Mouse (Mus musculus): ENCODE measurements at regions not wholly inside any gene's neighbourhood (a gene's known extent, or its start where the extent isn't known, plus 50 kb on each side); places are given as distances from the start of the nearest gene placed in this dataset.

DNA sequence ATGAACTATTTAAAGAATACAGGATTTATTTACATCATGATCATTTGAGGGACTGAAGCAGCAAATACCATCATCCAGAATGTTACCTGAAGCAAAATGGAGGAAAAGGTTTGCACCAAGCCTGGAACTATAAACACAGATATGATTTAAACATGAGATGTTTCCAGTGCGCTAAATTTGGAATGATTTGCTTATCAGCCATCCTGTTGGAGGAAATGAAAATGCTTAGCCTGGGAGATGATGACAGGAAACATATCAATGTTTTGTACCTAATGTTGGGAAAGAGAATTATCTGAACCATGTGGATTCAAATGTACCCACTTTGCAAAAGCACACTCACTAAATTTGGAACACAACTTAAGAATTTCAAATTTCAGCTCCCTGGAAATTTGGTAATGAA lies 149.3 kb downstream of the Adgra3 start:
- no peak for ATAC-seq (replicated peaks)
- no peaks in the 10 kb centered on the region for H3K27me3 ChIP-seq (replicated peaks)
- H3K9me3 ChIP-seq = no peaks in the 10 kb centered on the region
- no peak overlapping the region for H3K27ac ChIP-seq
- H3K4me1 ChIP-seq = no peaks in the 10 kb centered on the region
- no peak overlapping the region for H3K9ac ChIP-seq
- no peak overlapping the region for H3K4me2 ChIP-seq
- no peak overlapping the region for H3K4me3 ChIP-seq
- no peaks in the 10 kb centered on the region for H3K36me3 ChIP-seq (replicated peaks)
- WGBS = 86% methylated on average over 1 of the region's 1 CpGs

DNA sequence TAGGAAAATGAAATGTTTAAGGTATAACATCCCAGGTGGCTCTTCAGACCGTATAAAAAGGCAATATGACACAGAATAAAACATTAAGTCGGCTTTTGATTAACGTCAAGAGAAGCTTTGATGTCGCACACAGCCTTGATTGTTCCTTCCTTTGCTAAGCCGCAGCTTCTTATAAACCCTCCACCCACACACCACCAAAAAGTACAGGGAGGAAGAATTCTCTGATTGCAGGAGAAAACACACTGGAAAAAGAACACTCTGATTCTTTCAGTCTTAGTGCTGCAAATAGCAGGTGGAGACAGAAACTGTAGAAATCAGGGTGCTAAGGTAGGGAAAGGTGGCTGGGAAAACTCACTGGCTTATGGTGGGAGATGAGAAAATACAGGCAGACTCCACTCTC lies 162.7 kb downstream of the Adgra3 start:
- H3K9me3 ChIP-seq = no peaks in the 10 kb centered on the region
- no peaks in the 10 kb centered on the region for H3K27me3 ChIP-seq (replicated peaks)
- no peaks in the 10 kb centered on the region for H3K4me1 ChIP-seq
- H3K36me3 ChIP-seq (replicated peaks) = no peaks in the 10 kb centered on the region
- no peak overlapping the region for H3K27ac ChIP-seq
- H3K4me3 ChIP-seq = no peak overlapping the region
- H3K4me2 ChIP-seq = no peak overlapping the region
- ATAC-seq (replicated peaks) = 0 out of 2 replicates have a peak, but pooled peaks have one; percentile 39
- H3K9ac ChIP-seq = no peak overlapping the region
- WGBS = 78% methylated on average over 5 of the region's 5 CpGs

- no peak overlapping the region for H3K27ac ChIP-seq
- H3K27me3 ChIP-seq (replicated peaks) = no peaks in the 10 kb centered on the region; the same call in 1 of the 2 replicates
- 20% methylated on average over 2 of the region's 2 CpGs for WGBS
- H3K36me3 ChIP-seq (replicated peaks) = no peaks in the 10 kb centered on the region
- H3K4me1 ChIP-seq = no peaks in the 10 kb centered on the region
- H3K9ac ChIP-seq = no peak overlapping the region
- H3K4me2 ChIP-seq = no peak overlapping the region
- no peaks in the 10 kb centered on the region for H3K9me3 ChIP-seq
- no peak overlapping the region for H3K4me3 ChIP-seq
- ATAC-seq (replicated peaks) = no peak
Measured at GRCm38 (mm10) chr5:49880383-49880782, 178.4 kb downstream of the Adgra3 start.

DNA sequence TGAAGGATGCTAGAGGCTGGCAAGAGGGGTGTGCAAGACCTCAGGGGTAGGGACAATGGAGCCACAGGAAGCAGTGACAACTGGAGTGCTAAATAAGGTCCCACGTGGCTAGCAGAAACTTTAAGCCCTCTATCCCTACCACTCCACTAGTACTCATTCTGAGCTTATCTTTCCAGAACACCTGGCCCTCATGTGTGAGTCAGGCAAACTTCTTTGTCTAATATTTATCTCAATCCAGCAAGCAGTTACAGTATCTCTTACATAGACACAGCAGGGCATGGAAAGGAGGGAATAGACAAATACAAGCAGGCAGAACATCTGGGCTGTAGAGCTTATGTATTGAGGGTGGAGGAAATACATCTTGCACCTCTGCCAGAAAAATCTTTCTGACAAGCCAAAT lies 182.6 kb downstream of the Adgra3 start:
- ATAC-seq (replicated peaks) = peak; percentile 74

GRCm38 (mm10) chr5:49857202-49857601 lies 201.6 kb downstream of the Adgra3 start:
- no peak overlapping the region for H3K9ac ChIP-seq
- ATAC-seq (replicated peaks) = no peak
- WGBS = 53% methylated on average over 1 of the region's 1 CpGs
- H3K27ac ChIP-seq = no peak overlapping the region
- no peak overlapping the region for H3K4me2 ChIP-seq
- H3K9me3 ChIP-seq = no peaks in the 10 kb centered on the region
- no peaks in the 10 kb centered on the region for H3K36me3 ChIP-seq (replicated peaks)
- H3K4me3 ChIP-seq = no peak overlapping the region
- H3K27me3 ChIP-seq (replicated peaks) = no peaks in the 10 kb centered on the region
- no peaks in the 10 kb centered on the region for H3K4me1 ChIP-seq

More for the DNA sequence above, 182.6 kb downstream of the Adgra3 start:
- Histone ChIP-seq H3K36me3 (replicated peaks) (no peaks in the 10 kb centered on the region), H3K4me3 (no peak overlapping the region), H3K9ac (no peak overlapping the region), H3K27ac (no peak overlapping the region), H3K4me2 (no peak overlapping the region), H3K4me1 (no peaks in the 10 kb centered on the region), H3K9me3 (no peaks in the 10 kb centered on the region), H3K27me3 (replicated peaks) (no peaks in the 10 kb centered on the region; the same call in 1 of the 2 replicates)
- 6% methylated on average over 1 of the region's 1 CpGs for WGBS

DNA sequence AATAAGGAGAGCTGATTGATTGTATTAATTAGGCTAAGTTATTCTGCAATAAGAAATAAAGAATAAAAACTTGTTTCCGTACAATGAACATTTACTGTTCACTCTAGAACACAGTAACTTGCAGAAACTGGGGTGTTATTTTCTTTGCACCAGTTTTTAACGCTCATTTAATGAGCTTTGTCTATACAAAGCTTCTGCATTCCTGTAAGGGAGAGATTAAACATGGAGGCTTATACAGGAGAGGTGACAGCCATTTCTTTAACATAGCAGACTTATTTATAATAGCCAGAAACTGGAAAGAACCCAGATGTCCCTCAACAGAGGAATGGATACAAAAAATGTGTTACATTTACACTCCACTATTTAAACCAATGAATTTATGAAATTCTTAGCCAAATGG lies 202.8 kb downstream of the Adgra3 start:
- H3K9me3 ChIP-seq = no peaks in the 10 kb centered on the region
- WGBS = 92% methylated on average over 2 of the region's 2 CpGs
- H3K4me2 ChIP-seq = no peak overlapping the region
- ATAC-seq (replicated peaks) = no peak
- no peak overlapping the region for H3K4me3 ChIP-seq
- no peaks in the 10 kb centered on the region for H3K4me1 ChIP-seq
- H3K27me3 ChIP-seq (replicated peaks) = no peaks in the 10 kb centered on the region
- no peaks in the 10 kb centered on the region for H3K36me3 ChIP-seq (replicated peaks)
- no peak overlapping the region for H3K9ac ChIP-seq
- H3K27ac ChIP-seq = no peak overlapping the region

DNA sequence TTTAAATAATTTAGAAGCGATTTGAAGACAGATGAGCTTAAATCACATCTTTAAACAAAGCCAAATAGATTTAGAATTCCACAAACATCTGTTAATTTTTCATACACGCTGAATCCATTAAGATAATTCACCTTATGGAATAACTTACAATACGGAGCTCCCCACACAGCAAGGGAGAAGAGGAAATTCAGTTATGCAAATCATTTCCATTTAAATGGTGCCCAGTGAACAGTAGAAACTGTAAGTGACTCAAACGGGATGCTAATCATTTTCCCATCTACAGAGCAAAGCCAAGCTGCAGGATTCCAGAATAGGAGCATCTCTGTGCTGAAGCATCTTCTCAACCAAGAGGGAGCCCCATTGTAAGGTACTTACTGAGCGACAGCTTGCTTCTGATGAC lies 210.1 kb downstream of the Adgra3 start:
- ATAC-seq (replicated peaks) = no peak; the same call in 1 of the 2 replicates
- no peaks in the 10 kb centered on the region for H3K9me3 ChIP-seq
- no peaks in the 10 kb centered on the region for H3K27me3 ChIP-seq (replicated peaks)
- no peaks in the 10 kb centered on the region for H3K36me3 ChIP-seq (replicated peaks)
- H3K4me3 ChIP-seq = no peak overlapping the region
- no peak overlapping the region for H3K9ac ChIP-seq
- no peaks in the 10 kb centered on the region for H3K4me1 ChIP-seq
- 52% methylated on average over 5 of the region's 5 CpGs for WGBS
- H3K4me2 ChIP-seq = no peak overlapping the region
- no peak overlapping the region for H3K27ac ChIP-seq

- no peaks in the 10 kb centered on the region for H3K27me3 ChIP-seq (replicated peaks)
- no peaks in the 10 kb centered on the region for H3K36me3 ChIP-seq (replicated peaks)
- no peak overlapping the region for H3K4me2 ChIP-seq
- no peak overlapping the region for H3K4me3 ChIP-seq
- ATAC-seq (replicated peaks) = no peak
- H3K4me1 ChIP-seq = no peaks in the 10 kb centered on the region
- H3K9ac ChIP-seq = no peak overlapping the region
- H3K9me3 ChIP-seq = no peaks in the 10 kb centered on the region
- no peak overlapping the region for H3K27ac ChIP-seq
Measured at GRCm38 (mm10) chr5:49848174-49848573, 210.6 kb downstream of the Adgra3 start.

- WGBS = 80% methylated on average over 5 of the region's 5 CpGs
- Histone ChIP-seq H3K9me3 (no peaks in the 10 kb centered on the region), H3K27ac (no peak overlapping the region), H3K36me3 (replicated peaks) (no peaks in the 10 kb centered on the region), H3K27me3 (replicated peaks) (no peaks in the 10 kb centered on the region), H3K4me2 (no peak overlapping the region), H3K4me3 (no peak overlapping the region), H3K9ac (no peak overlapping the region), H3K4me1 (no peaks in the 10 kb centered on the region)
- ATAC-seq (replicated peaks) = no peak
Measured at GRCm38 (mm10) chr5:49818832-49819231, 240.0 kb downstream of the Adgra3 start.

DNA sequence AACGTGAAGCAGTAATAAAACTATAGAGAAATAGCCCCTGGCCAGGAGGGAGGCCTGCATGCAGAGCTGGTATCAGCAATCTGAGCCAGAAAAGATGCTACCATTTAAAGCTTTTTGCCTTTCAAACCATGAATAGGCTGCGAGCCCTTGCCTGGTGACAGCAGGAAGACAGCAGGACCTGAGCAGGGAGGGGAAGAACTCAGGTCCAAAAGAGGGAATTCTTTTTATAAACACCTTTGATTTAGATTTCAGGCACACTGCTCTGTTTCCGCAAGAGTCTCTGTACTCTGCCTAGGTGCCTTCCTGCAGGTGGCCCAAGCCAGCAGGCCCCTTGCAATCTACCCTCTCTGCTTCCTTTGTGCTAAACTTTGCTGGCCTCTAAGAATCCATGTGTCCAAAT lies 242.1 kb downstream of the Adgra3 start:
- H3K4me1 ChIP-seq = no peaks in the 10 kb centered on the region
- H3K4me2 ChIP-seq = no peak overlapping the region
- no peak overlapping the region for H3K9ac ChIP-seq
- no peaks in the 10 kb centered on the region for H3K27me3 ChIP-seq (replicated peaks)
- H3K9me3 ChIP-seq = no peaks in the 10 kb centered on the region
- ATAC-seq (replicated peaks) = no peak
- H3K27ac ChIP-seq = no peak overlapping the region
- H3K4me3 ChIP-seq = no peak overlapping the region
- 83% methylated on average over 3 of the region's 3 CpGs for WGBS
- H3K36me3 ChIP-seq (replicated peaks) = no peaks in the 10 kb centered on the region

DNA sequence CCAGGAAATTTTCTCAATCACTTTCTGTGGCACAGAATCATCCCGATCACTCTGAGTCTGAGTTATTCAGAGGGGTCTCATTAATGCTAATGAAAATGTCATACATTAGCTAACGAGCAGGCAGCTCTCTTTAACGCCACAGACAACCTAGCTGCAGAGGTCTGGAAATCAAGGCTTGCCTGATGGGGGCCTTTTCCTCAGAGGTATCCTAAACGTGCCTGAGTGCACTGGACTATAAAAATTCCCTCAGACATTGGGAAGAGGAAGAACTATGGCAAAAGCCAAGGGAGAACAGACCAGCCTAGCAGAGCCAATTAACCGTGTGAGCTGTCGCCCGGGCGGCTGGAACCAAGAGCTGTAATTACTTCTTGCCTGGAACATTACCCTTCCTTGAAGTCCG lies 245.5 kb downstream of the Adgra3 start:
- no peak overlapping the region for H3K4me3 ChIP-seq
- H3K9ac ChIP-seq = no peak overlapping the region
- no peak overlapping the region for H3K4me2 ChIP-seq
- no peak overlapping the region for H3K27ac ChIP-seq
- 51% methylated on average over 9 of the region's 9 CpGs for WGBS
- no peaks in the 10 kb centered on the region for H3K9me3 ChIP-seq
- H3K27me3 ChIP-seq (replicated peaks) = no peaks in the 10 kb centered on the region
- ATAC-seq (replicated peaks) = no peak
- H3K36me3 ChIP-seq (replicated peaks) = no peaks in the 10 kb centered on the region
- H3K4me1 ChIP-seq = no peaks in the 10 kb centered on the region

- 87% methylated on average over 11 of the region's 11 CpGs for WGBS
- no peak for ATAC-seq (replicated peaks)
Measured at GRCm38 (mm10) chr5:49788494-49789160, 263.9 kb upstream of the Kcnip4 start.

DNA sequence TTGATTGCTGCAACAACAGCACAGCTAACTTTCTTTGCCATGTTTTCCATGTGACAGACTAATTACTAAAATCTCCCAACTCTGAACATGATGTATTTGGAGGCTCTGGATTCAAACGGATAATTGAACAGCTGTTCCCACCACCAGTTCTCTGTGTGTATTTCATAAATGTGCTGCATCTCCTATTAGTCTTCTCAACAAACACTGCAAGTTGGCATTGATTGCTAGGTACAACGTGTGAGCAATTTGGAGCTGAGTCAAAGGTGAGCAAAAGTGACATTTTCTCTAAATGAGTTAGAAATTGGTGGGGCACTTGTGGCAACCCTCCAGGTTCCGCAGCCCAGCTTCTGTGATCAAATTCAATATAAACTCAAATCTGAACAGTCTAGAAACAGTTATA lies 259.0 kb upstream of the Kcnip4 start:
- no peaks in the 10 kb centered on the region for H3K27me3 ChIP-seq (replicated peaks)
- H3K4me2 ChIP-seq = no peak overlapping the region
- no peak overlapping the region for H3K4me3 ChIP-seq
- H3K9me3 ChIP-seq = no peaks in the 10 kb centered on the region
- WGBS = 75% methylated on average over 3 of the region's 3 CpGs
- no peak overlapping the region for H3K9ac ChIP-seq
- no peaks in the 10 kb centered on the region for H3K4me1 ChIP-seq
- ATAC-seq (replicated peaks) = no peak
- no peak overlapping the region for H3K27ac ChIP-seq
- no peaks in the 10 kb centered on the region for H3K36me3 ChIP-seq (replicated peaks)

More at GRCm38 (mm10) chr5:49788494-49789160, 263.9 kb upstream of the Kcnip4 start:
- H3K27ac ChIP-seq = no peak overlapping the region
- no peaks in the 10 kb centered on the region for H3K36me3 ChIP-seq (replicated peaks)
- no peaks in the 10 kb centered on the region for H3K27me3 ChIP-seq (replicated peaks)
- no peak overlapping the region for H3K9ac ChIP-seq
- H3K9me3 ChIP-seq = no peaks in the 10 kb centered on the region
- no peak overlapping the region for H3K4me2 ChIP-seq
- H3K4me1 ChIP-seq = no peaks in the 10 kb centered on the region
- H3K4me3 ChIP-seq = no peak overlapping the region

Data from midbrain, embryonic 15.5 days (tissue).